Mouse (Mus musculus): ENCODE measurements around the gene Tshb. TPM values are rescaled to one million over a fixed set of nuclear protein-coding genes. Genes with fewer than 3 reads are reported as not detected.

The Tshb gene
- polyA plus RNA-seq, 1 experiment: not detected

DNA sequence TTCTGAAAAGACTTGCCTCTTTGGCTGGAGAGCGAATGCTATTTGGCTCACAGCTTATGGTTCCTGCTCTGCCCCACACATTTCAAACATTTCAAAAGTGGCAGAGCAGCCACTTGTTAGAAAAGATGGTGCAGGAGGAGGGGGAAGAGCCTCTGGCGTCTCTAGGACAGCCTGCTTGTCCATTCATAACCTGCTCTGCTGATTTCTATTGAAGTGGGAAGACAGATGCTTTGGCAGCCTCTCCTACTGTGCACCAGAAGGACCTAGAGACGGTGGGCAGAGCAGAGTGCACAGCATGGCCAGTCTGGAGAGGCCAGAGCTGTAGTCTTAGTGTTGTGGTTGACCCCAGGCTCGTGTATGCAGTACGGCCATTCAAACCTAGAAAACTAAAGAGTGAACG lies 43.6 kb downstream of the Tshb start:
- Histone ChIP-seq H3K27ac (ENCODE audit: insufficient read depth, low read depth, low read length) (no peak overlapping the region), H3K4me1 (ENCODE audit: control insufficient read depth, insufficient read depth, low read length) (no peaks in the 10 kb centered on the region), H3K4me3 (ENCODE audit: insufficient read depth, low read length) (no peak overlapping the region)
- no peak for TF ChIP-seq POLR2A (IDR thresholded peaks at IDR 0.05; ENCODE audit: borderline replicate concordance, low read depth, low read length)

DNA sequence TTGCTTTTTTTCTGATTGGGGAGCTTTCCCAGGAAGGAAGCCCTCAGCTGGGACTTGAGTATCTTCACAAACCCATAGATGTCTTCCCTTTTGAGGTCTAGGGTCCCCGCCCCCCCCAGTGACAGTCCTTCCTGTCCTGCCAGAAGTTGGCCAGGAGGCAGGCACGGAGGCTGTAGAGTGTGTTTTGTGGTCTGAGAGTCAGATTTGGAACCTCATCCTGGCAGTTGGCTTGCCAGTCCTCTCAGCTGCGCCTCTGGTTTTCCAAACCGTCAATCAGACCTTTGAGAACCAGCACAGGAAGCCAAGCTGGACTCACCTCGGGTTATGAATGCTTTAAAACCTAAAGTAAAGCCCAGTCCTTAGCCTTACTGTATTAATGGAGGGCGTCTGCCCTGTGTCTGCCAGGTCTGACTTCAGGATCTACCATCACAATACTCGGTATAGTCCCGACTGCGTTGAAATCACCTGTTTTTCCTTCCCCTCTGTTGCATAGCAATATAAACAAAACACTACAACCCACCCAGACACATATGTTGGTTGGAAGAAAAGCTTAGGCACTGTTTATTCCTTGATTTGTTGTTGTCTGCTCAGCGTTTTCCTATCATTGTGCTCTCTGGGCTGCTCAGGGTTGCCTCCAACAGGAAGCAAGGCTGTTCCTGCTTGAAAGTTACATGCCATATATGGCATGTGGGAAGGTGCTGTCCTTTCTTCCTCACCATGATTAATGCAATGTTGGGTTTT lies 44.2 kb downstream of the Tshb start:
- Histone ChIP-seq H3K27ac (ENCODE audit: insufficient read depth, low read depth, low read length) (no peak overlapping the region), H3K4me3 (ENCODE audit: insufficient read depth, low read length) (no peak overlapping the region), H3K4me1 (ENCODE audit: control insufficient read depth, insufficient read depth, low read length) (no peaks in the 10 kb centered on the region)
- TF ChIP-seq POLR2A (IDR thresholded peaks at IDR 0.05; ENCODE audit: borderline replicate concordance, low read depth, low read length) (no peak), CTCF (IDR thresholded peaks at IDR 0.05; ENCODE audit: low read depth, low read length) (no peak)

DNA sequence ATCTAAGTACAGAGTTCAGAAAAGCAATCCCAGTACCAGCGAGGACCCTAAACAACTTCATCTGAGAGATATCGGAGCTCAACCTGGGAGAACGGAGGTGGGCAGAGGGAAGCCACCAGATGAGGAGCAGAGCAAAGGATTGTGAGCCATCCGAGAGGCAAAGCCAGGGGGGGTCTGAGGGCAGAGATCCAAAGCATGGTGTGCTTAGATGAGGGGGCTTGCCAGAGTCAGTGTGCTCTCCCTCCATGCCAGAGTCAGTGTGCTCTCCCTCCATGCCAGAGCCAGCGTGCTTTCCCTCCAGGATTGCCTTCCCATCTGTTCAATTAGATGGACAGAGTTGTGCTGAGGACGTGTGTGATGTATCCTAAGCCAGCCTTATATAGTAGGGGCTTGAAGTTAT lies 45.4 kb downstream of the Tshb start:
- Histone ChIP-seq H3K27ac (ENCODE audit: insufficient read depth, low read depth, low read length) (no peak overlapping the region), H3K4me1 (ENCODE audit: control insufficient read depth, insufficient read depth, low read length) (no peaks in the 10 kb centered on the region), H3K4me3 (ENCODE audit: insufficient read depth, low read length) (no peak overlapping the region)
- TF ChIP-seq POLR2A (IDR thresholded peaks at IDR 0.05; ENCODE audit: borderline replicate concordance, low read depth, low read length) (no peak), CTCF (IDR thresholded peaks at IDR 0.05; ENCODE audit: low read depth, low read length) (no peak)

DNA sequence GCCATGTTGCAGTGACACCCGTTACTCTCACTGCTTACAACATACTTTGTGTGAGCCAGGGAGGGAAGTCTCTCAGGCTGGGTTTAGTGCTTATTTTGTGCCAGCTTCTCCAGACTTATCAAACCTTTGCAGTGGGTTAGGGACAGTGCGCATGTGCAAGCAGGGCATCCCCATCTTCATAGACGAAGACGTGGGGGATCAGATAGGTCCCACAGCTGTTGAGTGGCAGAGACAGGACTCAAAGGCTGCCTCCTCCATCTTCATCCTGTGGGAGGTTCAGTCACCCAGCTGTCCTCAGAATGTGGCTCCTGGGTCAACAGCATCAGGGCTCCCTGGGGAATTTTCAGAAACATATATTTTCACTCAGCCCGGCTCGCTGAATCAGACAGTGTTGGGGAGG lies 46.1 kb downstream of the Tshb start:
- H3K4me3 ChIP-seq (ENCODE audit: insufficient read depth, low read length): no peak overlapping the region
- no peak overlapping the region for H3K27ac ChIP-seq (ENCODE audit: insufficient read depth, low read depth, low read length)
- TF ChIP-seq CTCF (IDR thresholded peaks at IDR 0.05; ENCODE audit: low read depth, low read length) (no peak), POLR2A (IDR thresholded peaks at IDR 0.05; ENCODE audit: borderline replicate concordance, low read depth, low read length) (no peak)
- no peaks in the 10 kb centered on the region for H3K4me1 ChIP-seq (ENCODE audit: control insufficient read depth, insufficient read depth, low read length)

DNA sequence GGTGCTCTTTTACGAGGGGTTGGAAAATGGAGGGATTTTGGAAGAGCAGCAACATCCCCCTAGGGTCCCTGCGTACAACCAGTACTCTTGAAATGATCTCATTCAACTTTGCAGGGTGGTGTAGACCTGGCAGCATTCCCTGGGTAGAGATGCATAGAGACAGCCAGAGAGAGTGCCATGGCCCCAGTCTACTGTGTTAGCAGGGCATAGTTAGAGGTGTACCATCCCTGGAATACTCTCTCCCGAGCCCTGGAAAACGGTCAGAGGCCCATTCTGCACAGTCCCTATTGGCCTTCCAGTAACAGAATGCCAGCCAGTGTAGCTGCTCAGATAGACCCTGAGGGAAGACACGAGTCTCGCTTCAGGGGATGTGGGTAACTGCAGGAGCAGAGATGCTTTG lies 46.9 kb downstream of the Tshb start:
- no peaks in the 10 kb centered on the region for H3K4me1 ChIP-seq (ENCODE audit: control insufficient read depth, insufficient read depth, low read length)
- no peak for TF ChIP-seq POLR2A (IDR thresholded peaks at IDR 0.05; ENCODE audit: borderline replicate concordance, low read depth, low read length)
- no peak overlapping the region for H3K27ac ChIP-seq (ENCODE audit: insufficient read depth, low read depth, low read length)
- no peak overlapping the region for H3K4me3 ChIP-seq (ENCODE audit: insufficient read depth, low read length)

DNA sequence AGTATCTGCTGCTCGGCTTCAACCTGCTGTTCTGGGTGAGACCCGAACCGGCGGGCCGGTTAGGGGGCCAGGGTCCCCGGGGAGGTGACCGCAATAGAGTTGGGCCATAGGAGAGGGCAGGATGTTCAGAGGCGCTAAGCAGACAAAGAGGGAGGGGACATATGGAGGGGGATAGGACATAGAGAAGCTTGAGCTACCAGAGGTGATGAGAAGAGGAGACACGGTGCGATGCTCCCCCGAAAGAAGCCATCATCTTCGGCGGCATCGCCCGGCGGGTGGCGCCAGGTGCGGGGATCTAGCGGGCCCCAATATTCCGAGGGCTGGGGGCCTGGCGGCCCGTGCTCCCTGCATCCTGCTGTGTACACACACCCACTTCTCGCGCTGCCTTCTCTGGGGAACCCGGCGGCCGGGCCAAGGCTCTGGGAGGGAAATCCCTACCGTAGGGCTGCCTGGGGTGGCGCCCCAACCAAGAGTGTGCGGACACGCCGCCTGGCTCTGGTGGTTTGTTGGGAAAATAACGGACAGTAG lies 47.4 kb downstream of the Tshb start:
- H3K4me3 ChIP-seq (ENCODE audit: insufficient read depth, low read length): peak overlapping the region; percentile 47
- no peak for TF ChIP-seq CTCF (IDR thresholded peaks at IDR 0.05; ENCODE audit: low read depth, low read length)
- no peak for TF ChIP-seq POLR2A (IDR thresholded peaks at IDR 0.05; ENCODE audit: borderline replicate concordance, low read depth, low read length)
- H3K4me1 ChIP-seq (ENCODE audit: control insufficient read depth, insufficient read depth, low read length): no peaks in the 10 kb centered on the region
- no peak overlapping the region for H3K27ac ChIP-seq (ENCODE audit: insufficient read depth, low read depth, low read length)

DNA sequence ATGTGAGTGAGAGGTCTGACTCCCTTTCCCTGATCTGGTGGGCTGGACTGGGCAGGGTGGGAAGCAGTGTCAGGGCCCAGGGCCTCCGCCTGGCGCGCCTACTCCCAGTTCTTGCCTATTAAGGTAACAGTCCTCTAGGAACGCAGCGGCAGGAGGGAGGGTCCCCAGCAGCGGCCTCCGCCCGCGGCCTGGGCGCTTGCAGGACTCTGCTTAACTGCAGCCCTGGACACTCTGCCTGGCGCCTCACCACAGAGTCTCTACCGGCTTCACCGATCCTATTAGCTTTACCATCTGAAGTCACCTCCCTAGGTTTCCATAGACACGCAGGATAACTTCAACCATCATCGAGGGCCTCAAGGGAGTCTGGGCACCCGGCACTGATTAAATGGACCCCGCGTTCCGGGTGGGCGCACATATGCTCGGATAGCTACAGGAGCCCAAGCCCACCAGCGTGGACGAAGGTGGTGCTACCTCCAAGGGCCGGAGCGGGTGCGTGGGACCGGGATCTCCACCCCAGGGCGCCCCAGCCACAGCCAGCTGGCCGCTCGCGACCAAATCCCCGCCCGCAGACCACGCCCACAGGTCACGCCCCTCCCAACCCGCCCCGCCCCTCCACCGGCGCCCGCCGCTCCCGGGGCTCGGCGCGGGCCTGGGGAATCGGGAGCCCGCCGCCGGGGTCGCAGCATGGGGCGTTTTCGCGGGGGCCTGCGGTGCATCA lies 48.0 kb downstream of the Tshb start, which contains the start of gene Tspan2:
Gene Tspan2, plus strand, starts transcription at position 217 of the 718 bp plus-strand sequence.
- H3K4me3 ChIP-seq (ENCODE audit: insufficient read depth, low read length): peak within 1 kb of the TSS; percentile 47
- no peak within 1 kb of the TSS for H3K27ac ChIP-seq (ENCODE audit: insufficient read depth, low read depth, low read length)
- TF ChIP-seq POLR2A (IDR thresholded peaks at IDR 0.05; ENCODE audit: borderline replicate concordance, low read depth, low read length) (no peak), CTCF (IDR thresholded peaks at IDR 0.05; ENCODE audit: low read depth, low read length) (no peak)
- H3K4me1 ChIP-seq (ENCODE audit: control insufficient read depth, insufficient read depth, low read length): no peaks in the 10 kb centered on the region

DNA sequence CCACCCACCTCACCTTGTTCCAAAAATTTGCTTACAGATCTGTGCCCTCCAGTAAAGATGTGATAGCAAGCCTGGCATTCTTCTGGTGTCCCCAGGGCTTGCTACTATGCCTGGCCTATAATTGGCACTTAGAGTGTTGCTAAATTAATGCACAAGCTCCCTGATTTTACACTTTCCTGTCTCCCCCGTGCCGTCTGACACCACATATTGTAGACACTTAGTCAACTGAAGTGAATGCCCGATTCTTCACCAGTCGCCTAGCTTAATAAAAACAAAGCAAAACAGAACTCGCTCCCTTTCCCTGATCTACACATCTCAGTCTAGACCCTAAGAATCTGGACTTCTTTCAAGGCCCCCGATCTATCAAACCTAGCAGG lies 48.6 kb downstream of the Tshb start:
- Histone ChIP-seq H3K4me1 (ENCODE audit: control insufficient read depth, insufficient read depth, low read length) (no peaks in the 10 kb centered on the region), H3K4me3 (ENCODE audit: insufficient read depth, low read length) (no peak overlapping the region), H3K27ac (ENCODE audit: insufficient read depth, low read depth, low read length) (no peak overlapping the region)
- TF ChIP-seq POLR2A (IDR thresholded peaks at IDR 0.05; ENCODE audit: borderline replicate concordance, low read depth, low read length): no peak
- no peak for TF ChIP-seq CTCF (IDR thresholded peaks at IDR 0.05; ENCODE audit: low read depth, low read length)

DNA sequence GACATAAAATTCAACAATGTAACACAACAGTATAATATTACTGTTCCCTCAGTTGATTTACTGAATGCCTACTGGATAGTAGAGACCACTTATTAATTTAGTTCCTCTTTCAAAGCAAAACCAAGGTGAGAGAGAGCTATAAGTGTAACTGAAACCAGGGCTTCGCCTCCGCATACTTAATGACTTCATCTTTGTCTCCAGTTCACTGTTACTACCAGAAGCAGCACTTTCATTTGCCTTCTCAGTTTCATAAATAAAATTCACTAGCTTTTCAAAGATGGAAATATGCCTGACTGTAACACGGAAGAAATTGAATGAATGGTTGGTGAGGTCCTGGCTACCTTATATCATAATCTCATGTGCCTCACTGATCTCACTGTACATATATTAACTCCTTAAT lies 49.5 kb downstream of the Tshb start:
- H3K4me3 ChIP-seq (ENCODE audit: insufficient read depth, low read length): no peak overlapping the region
- TF ChIP-seq CTCF (IDR thresholded peaks at IDR 0.05; ENCODE audit: low read depth, low read length) (no peak), POLR2A (IDR thresholded peaks at IDR 0.05; ENCODE audit: borderline replicate concordance, low read depth, low read length) (no peak)

DNA sequence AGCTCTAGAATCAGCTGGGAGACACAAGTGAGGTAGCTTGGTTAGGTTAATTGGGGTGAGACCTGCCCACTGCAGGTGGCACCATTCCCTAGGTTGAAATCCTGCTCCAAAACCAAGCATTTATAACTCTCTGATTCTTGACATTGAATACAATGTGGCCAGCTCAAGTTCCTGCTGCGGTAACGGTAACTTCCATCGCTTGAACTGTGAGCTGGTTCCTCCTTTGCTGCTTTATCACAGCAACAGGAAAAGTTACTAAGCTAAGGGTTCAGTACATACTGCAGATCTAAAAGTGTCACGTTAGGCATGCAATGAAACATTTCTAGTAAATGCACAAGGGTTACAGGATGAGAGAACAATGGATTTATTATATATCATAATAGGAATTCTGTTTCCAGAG lies 49.9 kb downstream of the Tshb start:
- Histone ChIP-seq H3K4me3 (ENCODE audit: insufficient read depth, low read length) (no peak overlapping the region), H3K27ac (ENCODE audit: insufficient read depth, low read depth, low read length) (no peak overlapping the region), H3K4me1 (ENCODE audit: control insufficient read depth, insufficient read depth, low read length) (no peaks in the 10 kb centered on the region)
- TF ChIP-seq POLR2A (IDR thresholded peaks at IDR 0.05; ENCODE audit: borderline replicate concordance, low read depth, low read length) (no peak), CTCF (IDR thresholded peaks at IDR 0.05; ENCODE audit: low read depth, low read length) (no peak)

More for the DNA sequence above, 49.5 kb downstream of the Tshb start:
- Histone ChIP-seq H3K27ac (ENCODE audit: insufficient read depth, low read depth, low read length) (no peak overlapping the region), H3K4me1 (ENCODE audit: control insufficient read depth, insufficient read depth, low read length) (no peaks in the 10 kb centered on the region)
